Mouse (Mus musculus) ovary, postnatal 36 days (tissue): ENCODE measurements around the gene Atg4d.
A peak's percentile ranks its signal among the peaks of the same experiment; 100 is the strongest.
"Not testable (repeated sequence)": the region's sequence is repeated elsewhere in the genome, so short reads cannot be mapped to it uniquely, and the experiment has no call there.

ENCODE experiments used
- DNase-seq: peaks from one replicate; pipeline ENCODE4 v3.0.0; 2022; ENCODE audit warnings: low spot score, mixed read lengths

Atg4d gene

GRCm38 (mm10) chr9:21314367-21315140 lies 49.5 kb downstream of the Atg4d start:
- DNase-seq: no peak

- no peak for DNase-seq
Measured at GRCm38 (mm10) chr9:21315421-21315820, 50.3 kb downstream of the Atg4d start.

- no peak for DNase-seq
Measured at GRCm38 (mm10) chr9:21316696-21317095, 51.6 kb downstream of the Atg4d start.

GRCm38 (mm10) chr9:21318792-21319191 lies 53.7 kb downstream of the Atg4d start:
- no peak for DNase-seq

GRCm38 (mm10) chr9:21319503-21319902 lies 54.4 kb downstream of the Atg4d start:
- no peak for DNase-seq

- no peak for DNase-seq
Measured at GRCm38 (mm10) chr9:21320280-21320618, 55.2 kb downstream of the Atg4d start.

- DNase-seq: peak; percentile 89
Measured at GRCm38 (mm10) chr9:21320619-21321512, 55.8 kb downstream of the Atg4d start, which contains the start of gene Slc44a2. Gene Slc44a2 (plus strand): TSS chr9:21320698.

GRCm38 (mm10) chr9:21321513-21321835 lies 56.4 kb downstream of the Atg4d start:
- peak; percentile 20 for DNase-seq

- DNase-seq: no peak
Measured at GRCm38 (mm10) chr9:21322211-21322916, 57.3 kb downstream of the Atg4d start.

GRCm38 (mm10) chr9:21322917-21323297 lies 57.8 kb downstream of the Atg4d start:
- not testable (repeated sequence) for DNase-seq

GRCm38 (mm10) chr9:21324269-21324668 lies 59.2 kb downstream of the Atg4d start:
- DNase-seq: no peak
